Mouse (Mus musculus): ENCODE results near the gene Gm30191. TPM values are rescaled to one million over a fixed set of nuclear protein-coding genes. Genes with fewer than 3 reads are reported as not detected.
A peak's percentile ranks its signal among the peaks of the same experiment; 100 is the strongest.

Gm30191 gene
- polyA plus RNA-seq, 1 experiment from 2014 or later = not detected

DNA sequence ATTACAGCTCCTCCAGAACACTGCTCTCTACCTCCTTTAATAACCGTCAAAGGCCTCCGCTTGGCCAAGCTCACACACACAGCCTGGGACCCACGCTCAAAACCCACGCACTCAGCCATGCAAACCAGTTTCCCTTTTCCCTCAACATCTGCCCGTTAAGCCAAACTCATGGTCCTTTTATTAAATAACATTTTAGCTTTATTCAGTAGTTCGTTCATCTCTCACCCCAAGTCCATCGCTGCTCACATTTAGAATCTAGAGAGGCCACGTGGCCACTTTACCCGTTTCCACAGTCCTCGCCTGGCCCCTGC lies 4.2 kb downstream of the Gm30191 start:
- no peak for ATAC-seq
- no peak overlapping the region for H3K27ac ChIP-seq (ENCODE audit: low read length)
- H3K9ac ChIP-seq (ENCODE audit: low read depth, low read length) = peak overlapping the region; percentile 64; the same call in 1 of the 2 replicates
- H3K36me3 ChIP-seq (ENCODE audit: control insufficient read depth, insufficient read depth, low read length) = no peaks in the 10 kb centered on the region
- peaks cover 51% of the 10 kb centered on the region for H3K27me3 ChIP-seq (replicated peaks; ENCODE audit: control insufficient read depth, insufficient read depth, low read length)
- H3K9me3 ChIP-seq (ENCODE audit: control insufficient read depth, low read length) = no peaks in the 10 kb centered on the region
- H3K4me1 ChIP-seq (ENCODE audit: control insufficient read depth, insufficient read depth, low read length) = peaks cover 37% of the 10 kb centered on the region
- WGBS = 22% methylated on average over 10 of the region's 10 CpGs
- H3K4me3 ChIP-seq (ENCODE audit: low read length) = peak overlapping the region; percentile 51
- H3K4me2 ChIP-seq (ENCODE audit: low read depth, low read length) = peak overlapping the region; percentile 92

DNA sequence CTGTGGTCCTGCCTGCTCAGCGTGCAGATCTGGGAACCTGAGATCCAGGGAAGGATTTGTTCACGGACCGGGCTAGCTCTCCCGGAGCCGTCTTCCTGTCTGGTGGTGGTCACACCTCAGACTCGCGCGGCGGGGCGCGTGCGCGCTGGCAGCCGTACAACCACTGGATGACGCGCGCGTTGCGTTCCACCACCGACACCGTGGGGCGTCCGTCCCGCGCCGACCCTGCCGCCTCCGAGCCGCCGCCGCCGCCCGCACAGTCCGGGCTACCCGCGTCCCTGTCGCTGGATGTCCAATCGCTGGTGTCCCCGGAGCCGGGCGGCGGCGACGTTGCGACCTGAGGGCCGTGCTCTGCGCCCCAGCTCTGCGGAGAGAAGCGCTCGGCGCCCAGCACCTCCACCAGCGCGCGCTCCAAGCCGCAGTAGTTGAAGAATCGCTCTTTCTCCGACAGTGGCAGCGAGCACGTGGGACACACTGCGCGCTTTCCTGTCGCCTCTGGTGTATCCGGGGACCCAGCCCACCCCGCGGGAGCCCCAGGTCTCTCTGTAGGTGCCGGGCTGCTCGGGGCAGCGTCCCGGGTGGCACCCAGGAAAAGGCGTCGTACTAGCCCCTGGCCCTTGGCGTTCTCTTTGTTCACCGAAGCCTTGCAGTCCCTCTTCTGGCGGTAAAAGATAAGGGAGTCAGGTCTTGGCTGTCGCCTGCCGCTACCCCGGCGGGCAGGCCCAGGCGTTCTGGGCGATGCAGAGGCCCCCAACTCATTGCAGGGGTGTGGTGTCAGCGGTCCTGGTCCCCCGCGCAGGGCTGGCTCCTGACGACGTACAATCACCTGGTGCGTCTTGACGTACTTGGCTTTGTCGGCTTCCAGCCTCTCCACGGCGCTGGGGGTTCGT lies 4.8 kb downstream of the Gm30191 start:
- WGBS = under 1% methylated on average over 91 of the region's 91 CpGs
- Histone ChIP-seq H3K4me1 (ENCODE audit: control insufficient read depth, insufficient read depth, low read length) (peaks cover 42% of the 10 kb centered on the region), H3K4me3 (ENCODE audit: low read length) (peak overlapping the region; percentile 51), H3K36me3 (ENCODE audit: control insufficient read depth, insufficient read depth, low read length) (no peaks in the 10 kb centered on the region), H3K9me3 (ENCODE audit: control insufficient read depth, low read length) (no peaks in the 10 kb centered on the region), H3K27me3 (replicated peaks; ENCODE audit: control insufficient read depth, insufficient read depth, low read length) (peaks cover 49% of the 10 kb centered on the region), H3K4me2 (ENCODE audit: low read depth, low read length) (peak overlapping the region; percentile 92), H3K9ac (ENCODE audit: low read depth, low read length) (peak overlapping the region; percentile 64), H3K27ac (ENCODE audit: low read length) (no peak overlapping the region)
- ATAC-seq = peak; percentile 17

DNA sequence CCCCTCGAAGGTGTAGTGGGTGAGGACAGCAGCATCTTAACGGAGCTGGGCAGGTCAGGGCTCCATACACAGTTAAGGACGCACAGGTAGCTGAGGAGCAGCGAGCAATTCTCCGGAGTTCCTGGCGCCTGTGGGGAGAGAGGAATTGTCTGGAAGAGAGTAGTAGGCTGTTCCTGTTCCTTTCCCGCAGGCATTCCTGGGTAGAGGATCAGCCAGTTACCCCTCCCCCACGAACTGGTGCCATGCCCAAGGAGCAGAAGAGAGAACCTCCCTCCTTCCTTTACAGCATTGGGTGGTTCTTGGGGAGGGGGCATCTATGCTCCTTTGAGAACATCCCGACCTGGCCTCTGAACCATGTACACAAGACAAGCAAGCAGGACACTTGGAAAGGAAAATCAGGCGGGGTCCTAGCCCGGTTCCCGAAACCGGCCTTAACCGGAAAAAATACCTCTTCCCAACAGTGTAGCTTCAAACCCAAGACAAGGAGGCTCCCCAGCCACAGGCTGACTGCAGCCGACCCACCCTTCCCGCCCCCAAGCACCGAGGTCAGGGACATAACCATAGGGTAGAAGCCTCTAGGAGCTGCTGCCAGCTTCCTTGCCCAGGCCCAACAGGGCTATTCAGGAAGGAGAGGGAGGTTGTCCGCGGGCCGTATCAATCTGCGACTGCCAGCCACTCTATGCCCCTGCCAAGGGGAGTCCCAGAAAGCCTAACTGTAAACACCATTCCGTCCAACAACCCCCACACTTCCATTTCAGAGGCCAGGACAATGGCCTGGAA lies 5.6 kb downstream of the Gm30191 start:
- peak overlapping the region; percentile 51 for H3K4me3 ChIP-seq (ENCODE audit: low read length)
- peak overlapping the region; percentile 64; the same call in 1 of the 2 replicates for H3K9ac ChIP-seq (ENCODE audit: low read depth, low read length)
- peak overlapping the region; percentile 92 for H3K4me2 ChIP-seq (ENCODE audit: low read depth, low read length)
- H3K36me3 ChIP-seq (ENCODE audit: control insufficient read depth, insufficient read depth, low read length) = no peaks in the 10 kb centered on the region
- no peak overlapping the region for H3K27ac ChIP-seq (ENCODE audit: low read length)
- ATAC-seq = no peak
- peaks cover 42% of the 10 kb centered on the region for H3K4me1 ChIP-seq (ENCODE audit: control insufficient read depth, insufficient read depth, low read length)
- WGBS = 10% methylated on average over 22 of the region's 22 CpGs
- H3K27me3 ChIP-seq (replicated peaks; ENCODE audit: control insufficient read depth, insufficient read depth, low read length) = peaks cover 47% of the 10 kb centered on the region
- H3K9me3 ChIP-seq (ENCODE audit: control insufficient read depth, low read length) = no peaks in the 10 kb centered on the region

DNA sequence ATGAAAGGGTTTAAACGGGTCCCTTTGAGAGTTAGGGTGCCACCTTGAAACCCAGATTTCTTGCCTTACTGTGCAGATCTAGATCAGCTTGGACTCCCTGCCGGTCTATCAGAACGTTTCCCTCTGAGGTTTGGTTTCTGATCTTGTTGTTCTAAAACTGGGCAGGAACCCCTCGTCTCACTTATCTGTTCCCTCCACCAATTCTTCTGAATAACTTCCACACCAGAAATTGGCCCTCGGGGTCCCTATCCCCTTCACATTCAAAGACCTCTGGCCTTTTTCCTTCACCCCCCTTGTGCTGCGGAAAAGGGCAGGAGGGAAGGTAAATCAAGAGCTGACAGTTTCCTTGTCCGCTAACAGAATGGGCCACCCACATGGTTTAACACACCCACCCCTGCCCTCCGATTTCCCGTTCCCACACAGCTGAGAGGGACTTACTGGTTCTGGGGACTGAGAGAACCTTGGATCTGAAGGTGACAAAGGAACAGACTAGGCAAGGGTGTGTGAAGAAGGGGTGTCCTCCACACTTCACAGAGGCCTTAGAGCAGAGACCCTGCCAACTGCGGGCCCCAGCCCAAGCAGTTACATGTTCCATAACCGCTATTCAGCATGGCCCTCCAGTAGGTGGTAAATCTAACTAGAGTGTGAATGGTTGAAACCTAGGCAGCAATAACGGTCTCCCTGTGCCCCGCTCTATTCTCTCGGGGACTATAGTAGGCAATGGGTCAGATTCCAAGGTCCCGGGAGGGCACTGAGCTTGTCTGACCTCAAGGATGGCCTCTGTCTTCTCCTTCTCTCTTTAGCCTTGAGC lies 6.4 kb downstream of the Gm30191 start:
- Histone ChIP-seq H3K4me3 (ENCODE audit: low read length) (peak overlapping the region; percentile 51), H3K4me2 (ENCODE audit: low read depth, low read length) (peak overlapping the region; percentile 38), H3K9me3 (ENCODE audit: control insufficient read depth, low read length) (no peaks in the 10 kb centered on the region), H3K36me3 (ENCODE audit: control insufficient read depth, insufficient read depth, low read length) (no peaks in the 10 kb centered on the region), H3K4me1 (ENCODE audit: control insufficient read depth, insufficient read depth, low read length) (peaks cover 42% of the 10 kb centered on the region), H3K27ac (ENCODE audit: low read length) (peak overlapping the region; percentile 8; the same call in 1 of the 2 replicates), H3K27me3 (replicated peaks; ENCODE audit: control insufficient read depth, insufficient read depth, low read length) (peaks cover 41% of the 10 kb centered on the region), H3K9ac (ENCODE audit: low read depth, low read length) (peak overlapping the region; percentile 48; the same call in 1 of the 2 replicates)
- WGBS = 21% methylated on average over 15 of the region's 15 CpGs
- ATAC-seq = no peak

DNA sequence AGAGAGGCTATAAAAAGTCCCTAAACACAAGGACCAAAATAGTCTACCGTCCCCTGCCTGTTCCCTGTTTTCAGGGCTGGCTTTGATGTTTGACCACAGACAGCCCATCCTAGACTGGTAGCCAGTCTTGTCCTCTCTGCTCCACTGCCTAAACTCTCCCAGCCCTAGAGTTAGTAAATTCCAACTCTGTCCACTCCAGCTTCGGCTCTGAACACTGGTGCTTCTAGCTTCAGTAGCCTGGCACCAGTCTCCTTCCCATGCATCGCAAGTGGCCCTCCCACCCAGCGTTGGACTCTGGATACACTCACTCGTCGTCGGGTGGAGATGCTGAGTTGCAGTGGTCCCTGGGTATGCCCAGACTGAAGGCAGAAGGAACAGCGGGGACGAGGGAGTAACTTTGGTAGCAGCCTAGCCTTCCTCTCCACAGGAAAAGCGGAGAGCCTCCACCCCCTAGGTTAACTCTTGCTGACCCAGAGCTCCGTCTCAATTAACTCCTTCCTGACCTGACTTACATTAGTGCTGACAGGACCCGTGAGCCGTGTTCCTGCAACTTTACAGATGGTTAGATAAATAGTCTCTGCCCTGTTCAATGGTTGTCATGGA lies 7.1 kb downstream of the Gm30191 start, which contains the start of gene Grrp1:
Grrp1 (minus strand) TSS at position 385 of the 603 bp plus-strand sequence.
- Histone ChIP-seq H3K9me3 (ENCODE audit: control insufficient read depth, low read length) (no peaks in the 10 kb centered on the region), H3K4me1 (ENCODE audit: control insufficient read depth, insufficient read depth, low read length) (peaks cover 45% of the 10 kb centered on the region), H3K36me3 (ENCODE audit: control insufficient read depth, insufficient read depth, low read length) (no peaks in the 10 kb centered on the region), H3K4me2 (ENCODE audit: low read depth, low read length) (peak within 1 kb of the TSS; percentile 38), H3K9ac (ENCODE audit: low read depth, low read length) (peak within 1 kb of the TSS; percentile 48), H3K4me3 (ENCODE audit: low read length) (peak within 1 kb of the TSS; percentile 51), H3K27ac (ENCODE audit: low read length) (peak within 1 kb of the TSS; percentile 8; the same call in 1 of the 2 replicates), H3K27me3 (replicated peaks; ENCODE audit: control insufficient read depth, insufficient read depth, low read length) (peaks cover 37% of the 10 kb centered on the region)
- WGBS = 4% methylated on average over 13 of the region's 13 CpGs
- ATAC-seq = no peak

DNA sequence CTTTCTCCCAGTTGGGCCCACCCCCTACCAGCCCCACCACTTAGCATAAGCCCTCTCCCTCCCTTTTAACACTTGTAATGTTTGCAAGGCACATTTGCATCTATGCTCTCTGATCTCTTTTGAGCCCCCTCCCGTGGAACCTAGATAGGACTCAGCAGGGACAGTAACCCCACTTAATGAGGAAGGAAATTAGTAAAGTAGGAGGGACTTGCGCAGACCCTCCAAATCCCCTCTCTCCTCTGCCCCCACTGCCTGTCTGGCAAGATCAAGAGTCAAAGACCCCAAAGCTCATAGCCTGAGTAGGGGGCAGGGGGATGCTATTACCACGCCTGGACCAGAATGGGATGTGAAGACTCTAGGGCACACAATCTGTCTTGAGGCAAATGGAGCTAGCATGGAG lies 8.1 kb downstream of the Gm30191 start:
- no peak overlapping the region for H3K4me3 ChIP-seq (ENCODE audit: low read length)
- 47% methylated on average over 3 of the region's 3 CpGs for WGBS
- no peaks in the 10 kb centered on the region for H3K9me3 ChIP-seq (ENCODE audit: control insufficient read depth, low read length)
- ATAC-seq = no peak
- H3K27me3 ChIP-seq (replicated peaks; ENCODE audit: control insufficient read depth, insufficient read depth, low read length) = peaks cover 37% of the 10 kb centered on the region
- peaks cover 42% of the 10 kb centered on the region for H3K4me1 ChIP-seq (ENCODE audit: control insufficient read depth, insufficient read depth, low read length)
- H3K4me2 ChIP-seq (ENCODE audit: low read depth, low read length) = no peak overlapping the region
- H3K9ac ChIP-seq (ENCODE audit: low read depth, low read length) = no peak overlapping the region
- no peaks in the 10 kb centered on the region for H3K36me3 ChIP-seq (ENCODE audit: control insufficient read depth, insufficient read depth, low read length)
- no peak overlapping the region for H3K27ac ChIP-seq (ENCODE audit: low read length)

DNA sequence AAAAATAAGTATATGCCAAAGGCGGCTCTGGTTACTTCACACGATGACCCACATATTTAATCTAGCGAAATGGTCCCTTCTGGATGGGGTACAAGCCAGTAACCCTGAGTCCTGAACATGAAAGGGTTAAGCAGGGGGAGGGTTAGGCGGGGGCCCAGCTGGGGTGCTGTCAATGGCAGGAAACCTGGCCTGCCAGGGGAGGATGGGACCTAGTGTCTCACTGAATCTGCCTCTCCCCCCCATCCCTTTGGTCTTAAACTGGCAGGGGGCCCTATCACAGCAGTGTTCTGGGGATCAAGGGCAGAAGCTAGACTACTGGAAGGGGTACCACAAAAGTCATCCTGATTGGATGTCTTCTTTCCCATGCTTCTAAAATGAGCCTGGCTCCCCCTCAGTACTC lies 9.1 kb downstream of the Gm30191 start:
- peaks cover 29% of the 10 kb centered on the region for H3K27me3 ChIP-seq (replicated peaks; ENCODE audit: control insufficient read depth, insufficient read depth, low read length)
- no peaks in the 10 kb centered on the region for H3K36me3 ChIP-seq (ENCODE audit: control insufficient read depth, insufficient read depth, low read length)
- no peak overlapping the region for H3K4me2 ChIP-seq (ENCODE audit: low read depth, low read length)
- 33% methylated on average over 4 of the region's 4 CpGs for WGBS
- ATAC-seq = no peak
- H3K9ac ChIP-seq (ENCODE audit: low read depth, low read length) = peak overlapping the region; percentile 38; the same call in 1 of the 2 replicates
- no peaks in the 10 kb centered on the region for H3K9me3 ChIP-seq (ENCODE audit: control insufficient read depth, low read length)
- H3K4me3 ChIP-seq (ENCODE audit: low read length) = no peak overlapping the region
- peak overlapping the region; percentile 52; the same call in 1 of the 2 replicates for H3K27ac ChIP-seq (ENCODE audit: low read length)
- H3K4me1 ChIP-seq (ENCODE audit: control insufficient read depth, insufficient read depth, low read length) = peaks cover 33% of the 10 kb centered on the region

DNA sequence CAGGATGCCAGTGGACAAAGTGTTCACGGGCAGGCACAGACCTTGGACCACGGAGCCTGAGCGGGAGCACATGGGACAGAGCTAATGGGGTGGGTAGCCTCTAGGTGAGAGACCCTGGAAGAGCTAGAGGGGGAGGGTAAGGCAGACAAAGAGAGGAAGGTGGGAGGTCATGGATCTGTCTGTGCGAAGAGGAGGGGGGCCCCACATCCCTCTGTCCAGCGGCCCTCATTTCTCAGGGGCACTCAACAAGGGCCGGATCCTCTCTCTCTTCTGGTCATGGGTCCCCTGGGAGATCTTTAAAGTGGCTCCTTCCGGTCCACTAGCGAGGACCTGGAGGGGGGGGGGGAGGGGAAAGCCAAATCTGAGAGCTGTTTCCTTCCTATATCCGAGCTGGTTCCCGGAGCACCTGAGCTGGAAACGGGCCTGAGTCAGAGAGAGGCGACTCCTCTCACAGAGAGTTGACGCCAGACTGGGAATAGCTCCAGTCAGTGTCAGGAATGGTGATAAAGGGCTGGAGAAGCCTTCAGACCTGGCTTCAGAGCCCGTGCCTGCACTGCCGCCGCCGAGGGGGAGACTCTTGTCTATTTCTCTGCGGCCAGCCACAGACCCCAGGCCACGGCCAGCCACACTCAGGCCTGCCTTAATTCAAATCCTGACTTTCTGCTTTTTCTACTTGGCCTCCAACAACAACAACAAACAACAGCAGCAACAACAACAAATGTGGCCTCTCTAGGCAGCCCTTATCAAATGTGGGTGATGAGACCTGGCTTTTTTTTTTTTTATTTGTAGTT lies 9.9 kb downstream of the Gm30191 start:
- H3K9ac ChIP-seq (ENCODE audit: low read depth, low read length) = peak overlapping the region; percentile 38

More for the DNA sequence above, 9.9 kb downstream of the Gm30191 start:
- ATAC-seq = peak; percentile 57
- Histone ChIP-seq H3K27ac (ENCODE audit: low read length) (peak overlapping the region; percentile 52; the same call in 1 of the 2 replicates), H3K9me3 (ENCODE audit: control insufficient read depth, low read length) (no peaks in the 10 kb centered on the region), H3K4me3 (ENCODE audit: low read length) (no peak overlapping the region), H3K36me3 (ENCODE audit: control insufficient read depth, insufficient read depth, low read length) (no peaks in the 10 kb centered on the region), H3K4me1 (ENCODE audit: control insufficient read depth, insufficient read depth, low read length) (peaks cover 28% of the 10 kb centered on the region), H3K4me2 (ENCODE audit: low read depth, low read length) (peak overlapping the region; percentile 15; the same call in 1 of the 2 replicates), H3K27me3 (replicated peaks; ENCODE audit: control insufficient read depth, insufficient read depth, low read length) (peaks cover 22% of the 10 kb centered on the region)
- whole genome bisulfite sequencing = 26% methylated on average over 19 of the region's 19 CpGs
